In genomic region chr7:3474291-3475080, GRCm38 (mm10) we compare ENCODE assay signal across 12 mouse cellular contexts. TPM values are rescaled to one million over a fixed set of nuclear protein-coding genes. Genes with fewer than 3 reads are reported as not detected.
A peak's percentile ranks its signal among the peaks of the same experiment; 100 is the strongest.
DNase-seq lines count a peak whose midpoint lies in the region; ATAC-seq and TF ChIP-seq lines count a peak whose summit lies in the region.
"Had no signal": no experiment of that assay in that cellular context is flagged by ENCODE, and none has a peak within 500 bp of the region (broad histone marks: within the 10 kb centered on the region; RNA-seq: fewer than 3 reads in every experiment).

No protein-coding gene starts in this region.

- H3K9me3 ChIP-seq in heart, embryonic 16.5 days (replicated peaks; ENCODE audit: control insufficient read depth, low read length), result no peaks in the 10 kb centered on the region
- no peaks in the 10 kb centered on the region for H3K9me3 ChIP-seq in hindbrain, postnatal 0 days (ENCODE audit: low read length)
- H3K9me3 ChIP-seq in midbrain, postnatal 0 days (ENCODE audit: low read length), result no peaks in the 10 kb centered on the region

- intact Hi-C loops in heart, postnatal 36 days (cut with DNase I), result no loop called here

- H3K27ac ChIP-seq in heart, embryonic 16.5 days (ENCODE audit: low read length), result no peak overlapping the region
- no peak overlapping the region for H3K27ac ChIP-seq in hindbrain, postnatal 0 days
- H3K27ac ChIP-seq in midbrain, postnatal 0 days (ENCODE audit: low read depth, low read length), result no peak overlapping the region

- H3K27me3 ChIP-seq in heart, embryonic 16.5 days (ENCODE audit: control insufficient read depth, insufficient read depth, low read length), result no peaks in the 10 kb centered on the region
- no peaks in the 10 kb centered on the region for H3K27me3 ChIP-seq in hindbrain, postnatal 0 days (ENCODE audit: insufficient read depth, low read length)
- no peaks in the 10 kb centered on the region for H3K27me3 ChIP-seq in midbrain, postnatal 0 days (ENCODE audit: insufficient read depth, low read length)
- H3K27me3 ChIP-seq: CH12.LX had no signal

- H3K4me3 ChIP-seq in heart, embryonic 16.5 days (ENCODE audit: low read length), result peak overlapping the region; percentile 16; the same call in 1 of the 2 replicates
- no peak overlapping the region for H3K4me3 ChIP-seq in hindbrain, postnatal 0 days (ENCODE audit: low read length)
- H3K4me3 ChIP-seq in midbrain, postnatal 0 days (ENCODE audit: low read depth, low read length), result no peak overlapping the region

- no peaks in the 10 kb centered on the region for H3K4me1 ChIP-seq in heart, embryonic 16.5 days (ENCODE audit: control insufficient read depth, insufficient read depth, low read length)
- H3K4me1 ChIP-seq in hindbrain, postnatal 0 days (ENCODE audit: insufficient read depth, low read length), result no peaks in the 10 kb centered on the region
- no peaks in the 10 kb centered on the region for H3K4me1 ChIP-seq in midbrain, postnatal 0 days (ENCODE audit: insufficient read depth, low read length)

- WGBS in heart, embryonic 16.5 days, result 9% methylated on average over 19 of the region's 19 CpGs
- WGBS in hindbrain, postnatal 0 days, result 7% methylated on average over 19 of the region's 19 CpGs
- WGBS in midbrain, postnatal 0 days, result 9% methylated on average over 17 of the region's 19 CpGs

- peak overlapping the region; percentile 50 for H3K4me2 ChIP-seq in heart, embryonic 16.5 days (ENCODE audit: low read depth, low read length)
- H3K4me2 ChIP-seq in hindbrain, postnatal 0 days (ENCODE audit: low read depth, low read length), result peak overlapping the region; percentile 42
- H3K4me2 ChIP-seq in midbrain, postnatal 0 days (ENCODE audit: low read depth, low read length, poor library complexity, severe bottlenecking), result peak overlapping the region; percentile 32

- TF ChIP-seq CTCF in hindbrain, postnatal 0 days (IDR thresholded peaks at IDR 0.05; ENCODE audit: low read depth), result 0 out of 2 replicates have a peak, but pooled peaks have one; percentile 20
- peak; percentile 27 for TF ChIP-seq CTCF in midbrain, postnatal 0 days (IDR thresholded peaks at IDR 0.05)

- H3K36me3 ChIP-seq in heart, embryonic 16.5 days (ENCODE audit: control insufficient read depth, insufficient read depth), result no peaks in the 10 kb centered on the region
- no peaks in the 10 kb centered on the region for H3K36me3 ChIP-seq in hindbrain, postnatal 0 days (ENCODE audit: insufficient read depth, low read length)
- no peaks in the 10 kb centered on the region for H3K36me3 ChIP-seq in midbrain, postnatal 0 days (ENCODE audit: insufficient read depth, low read length)

- no peak for DNase-seq in heart, postnatal 36 days
- peak; percentile 66 for DNase-seq in embryo, embryonic 10.5 days (ENCODE audit: low spot score)
- DNase-seq in hindbrain, postnatal 0 days (ENCODE audit: low spot score), result peak; percentile 18
- no peak for DNase-seq in midbrain, postnatal 0 days (ENCODE audit: low spot score)
- DNase-seq in lung, adult 18-20 months, result no peak
- no peak for DNase-seq in T-cell, adult 2 months (ENCODE audit: low spot score)
- DNase-seq: cerebellum, adult 2 months; right cerebral cortex, adult 18-20 months had no signal

- ATAC-seq in heart, embryonic 16.5 days (replicated peaks; ENCODE audit: extremely low read depth, insufficient read depth, low FRiP score), result no peak
- ATAC-seq in hindbrain, postnatal 0 days, result peak; percentile 55; the same call in 1 of the 2 replicates
- ATAC-seq in midbrain, postnatal 0 days (ENCODE audit: low FRiP score), result 0 out of 2 replicates have a peak, but pooled peaks have one; percentile 38
- ATAC-seq in activated CD4-positive, CD25-positive, alpha-beta regulatory T cell, adult 4 months, result no peak

- H3K9ac ChIP-seq in heart, embryonic 16.5 days (ENCODE audit: low read length), result no peak overlapping the region
- H3K9ac ChIP-seq in hindbrain, postnatal 0 days (replicated peaks; ENCODE audit: low read length), result no peak overlapping the region
- H3K9ac ChIP-seq in midbrain, postnatal 0 days (replicated peaks; ENCODE audit: low read length, poor library complexity, severe bottlenecking), result no peak overlapping the region

RNA-seq across cellular contexts. Expression of gene Tarm1, which starts 27.9 kb away (rescaled TPM):
- not detected in 2 replicates for polyA plus RNA-seq in heart, embryonic 16.5 days (2015; fragmentation: Nextera tagmentation; extraction: Ambion mirVana)
- not detected for total RNA-seq in heart, postnatal 36 days (2021)
- total RNA-seq in hindbrain, postnatal 0 days (2014; rRNA removed), result not detected in 2 replicates
- polyA plus RNA-seq in hindbrain, postnatal 0 days (2015; fragmentation: Nextera tagmentation; extraction: Ambion mirVana), result 0.10 TPM in 1 of 2 replicates, not detected in the other
- not detected in 2 replicates for total RNA-seq in midbrain, postnatal 0 days (2014; rRNA removed)
- not detected in 2 replicates for polyA plus RNA-seq in midbrain, postnatal 0 days (2015; fragmentation: Nextera tagmentation; extraction: Ambion mirVana)
- polyA plus RNA-seq in activated CD4-positive, CD25-positive, alpha-beta regulatory T cell, adult 4 months (2017; shearing (Covaris generic)), result under 1 TPM in 1 of 2 experiments, not detected in 1; 0.33 TPM
- total RNA-seq: CH12.LX; layer of hippocampus, postnatal 14 days had no signal

RNA-seq across cellular contexts. Expression of gene Cacng6, which starts 50.5 kb away (rescaled TPM):
- polyA plus RNA-seq in heart, embryonic 16.5 days (2015; fragmentation: Nextera tagmentation; extraction: Ambion mirVana), result 15.5 and 18.9 TPM in 2 replicates
- 1 to 10 TPM; 1.3 to 1.9 TPM for total RNA-seq in heart, postnatal 36 days (2021)
- not detected in 2 replicates for total RNA-seq in hindbrain, postnatal 0 days (2014; rRNA removed)
- polyA plus RNA-seq in hindbrain, postnatal 0 days (2015; fragmentation: Nextera tagmentation; extraction: Ambion mirVana), result 0.26 and 0.28 TPM in 2 replicates
- total RNA-seq in midbrain, postnatal 0 days (2014; rRNA removed), result not detected in 2 replicates
- polyA plus RNA-seq in midbrain, postnatal 0 days (2015; fragmentation: Nextera tagmentation; extraction: Ambion mirVana), result 0.20 TPM in 1 of 2 replicates, not detected in the other
- not detected for polyA plus RNA-seq in activated CD4-positive, CD25-positive, alpha-beta regulatory T cell, adult 4 months (2017; shearing (Covaris generic))
- total RNA-seq: CH12.LX had no signal

Comparison
In these comparisons a context has a peak if more than half of its experiments do, and no peak if none do; other contexts are left out.
1. ATAC-seq: peak in hindbrain, postnatal 0 days (single experiment) and midbrain, postnatal 0 days (single experiment); none in heart, embryonic 16.5 days (single experiment) and activated CD4-positive, CD25-positive, alpha-beta regulatory T cell, adult 4 months (single experiment).
2. DNase-seq: peak in embryo, embryonic 10.5 days (single experiment) and hindbrain, postnatal 0 days (single experiment); none in heart, postnatal 36 days (0 of 2), midbrain, postnatal 0 days (single experiment), lung, adult 18-20 months (0 of 2) and T-cell, adult 2 months (single experiment).
3. RNA of gene Cacng6, which starts 50.5 kb away (polyA plus RNA-seq): 15.5 to 18.9 TPM in heart, embryonic 16.5 days; 0.26 to 0.28 TPM in hindbrain, postnatal 0 days, 0.20 TPM in midbrain, postnatal 0 days and not detected in activated CD4-positive, CD25-positive, alpha-beta regulatory T cell, adult 4 months; every median in the first group is over 10 times any median in the second.
4. Peak in every context shown above with its lines, with median percentiles within 50 percentile points of each other: H3K4me2 ChIP-seq.